Mouse (Mus musculus) frontal cortex, postnatal 36 days (tissue): ENCODE data around the gene Isoc2a.

Experiments used
- DNase-seq, 2 experiments: peaks; one replicate each; pipeline ENCODE4 v3.0.0; 2022; ENCODE audit warnings: low spot score in 2 of 2

Gene Isoc2a

DNA sequence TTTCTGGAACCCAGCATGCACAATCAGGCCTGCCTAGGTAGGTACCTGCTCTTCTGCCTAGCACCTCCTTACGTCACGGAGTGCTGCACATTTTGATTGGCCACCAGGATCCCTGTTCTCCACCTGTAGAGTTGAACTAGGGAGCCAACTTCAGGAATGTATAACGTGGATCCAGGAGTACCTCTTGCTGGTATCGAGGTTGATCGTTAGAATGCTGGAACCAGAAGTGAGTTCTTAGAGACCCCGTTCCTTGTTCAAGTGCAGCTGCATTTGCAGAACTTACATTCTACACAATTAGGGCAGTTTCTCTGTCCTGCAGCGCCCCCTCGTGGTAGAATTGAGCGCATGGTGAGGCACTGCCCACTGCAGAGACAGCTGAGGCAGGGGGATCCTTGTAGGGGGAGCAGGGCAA lies 63.1 kb downstream of the Isoc2a start:
- peak; percentile 79 to 82 for DNase-seq

DNA sequence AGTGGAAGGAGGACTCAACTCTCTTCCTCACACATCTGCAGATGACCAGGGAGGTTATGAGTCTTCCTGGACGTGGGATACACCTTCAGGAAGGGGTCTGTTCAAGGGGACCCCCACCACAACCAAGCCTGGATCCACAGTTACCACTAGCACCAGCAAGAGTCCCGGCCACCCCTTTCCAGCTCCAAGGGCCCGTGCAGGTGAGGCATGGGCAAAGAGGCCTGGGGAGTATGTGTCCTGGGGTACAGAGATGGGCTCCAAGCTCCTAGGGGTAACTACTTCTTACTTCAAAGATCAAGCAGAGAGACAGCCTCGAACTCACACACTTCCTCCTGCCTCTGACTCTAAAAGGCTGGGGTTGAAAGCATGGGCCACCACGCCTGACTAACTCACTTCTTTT lies 65.7 kb downstream of the Isoc2a start:
- DNase-seq: no peak

DNA sequence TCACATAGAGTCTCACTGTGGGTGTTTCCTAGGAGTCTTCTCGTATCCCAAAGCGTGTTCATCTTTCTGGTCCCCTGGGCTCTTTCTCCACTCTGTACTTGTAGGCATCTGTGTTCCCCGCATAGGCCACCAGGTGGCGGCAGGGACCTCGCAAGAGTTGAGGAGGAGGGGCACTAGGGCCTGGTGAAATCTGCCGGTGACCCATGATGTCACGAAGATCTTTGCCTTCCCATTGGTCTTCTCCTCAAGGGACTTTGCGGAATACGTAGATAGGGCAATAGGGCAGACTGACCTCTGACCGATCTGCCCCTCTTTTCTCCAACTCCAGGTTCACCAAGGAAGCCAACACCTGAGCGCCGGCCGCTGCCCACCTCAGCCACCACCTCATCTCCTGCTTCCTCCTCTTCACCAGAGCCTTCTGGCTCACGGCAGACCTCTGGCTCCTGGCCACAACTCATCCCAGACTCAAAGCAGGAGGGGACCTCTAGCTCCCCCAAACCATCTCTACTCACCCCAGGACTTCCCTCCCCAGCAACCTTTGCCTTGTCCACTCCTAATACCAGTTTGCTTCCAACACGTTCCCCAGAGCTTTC lies 66.4 kb downstream of the Isoc2a start:
- peak; percentile 93 to 97 for DNase-seq
